9 mouse cellular contexts compared by ENCODE assay signal in the genomic region with DNA sequence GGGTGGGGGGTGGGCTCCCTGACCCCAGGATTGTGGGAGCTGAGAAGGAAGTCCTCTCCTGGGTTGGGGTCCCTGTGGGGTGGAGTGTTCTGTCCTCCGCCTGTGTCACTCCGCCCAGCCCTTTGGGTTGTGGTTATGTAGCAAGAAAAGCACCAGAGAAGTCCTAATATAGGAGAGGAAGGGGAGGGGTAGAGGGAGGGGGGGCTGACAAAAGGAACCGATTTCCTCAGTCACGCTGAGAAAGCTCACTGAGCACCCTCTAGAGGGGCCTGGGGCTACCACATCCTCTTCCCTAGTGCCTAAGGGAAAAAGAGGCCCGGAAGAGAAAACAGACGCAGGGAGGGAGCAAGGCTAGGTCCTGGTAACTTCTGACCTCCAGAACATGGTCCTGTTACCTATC. TPM values are rescaled to one million over a fixed set of nuclear protein-coding genes. Genes with fewer than 3 reads are reported as not detected.
A peak's percentile ranks its signal among the peaks of the same experiment; 100 is the strongest.
DNase-seq lines count a peak whose midpoint lies in the region; ATAC-seq and TF ChIP-seq lines count a peak whose summit lies in the region.
"Had no signal": no experiment of that assay in that cellular context is flagged by ENCODE, and none has a peak within 500 bp of the region (broad histone marks: within the 10 kb centered on the region; RNA-seq: fewer than 3 reads in every experiment).

No protein-coding gene starts in this region.

- ATAC-seq in hindbrain, postnatal 0 days: no peak
- no peak for ATAC-seq in hindbrain, embryonic 11.5 days (ENCODE audit: low FRiP score)

- no peaks in the 10 kb centered on the region for H3K36me3 ChIP-seq in hindbrain, postnatal 0 days (ENCODE audit: insufficient read depth, low read length)
- no peaks in the 10 kb centered on the region for H3K36me3 ChIP-seq in hindbrain, embryonic 11.5 days (ENCODE audit: control insufficient read depth, insufficient read depth, low read length)

- no peak for DNase-seq in hindbrain, postnatal 0 days (ENCODE audit: low spot score)
- DNase-seq in hindbrain, embryonic 11.5 days (ENCODE audit: low spot score): no peak
- peak; percentile 49 for DNase-seq in T-cell, adult 2 months (ENCODE audit: low spot score)
- DNase-seq in kidney, postnatal 4 days: peak; percentile 43 to 57
- peak; percentile 25 to 64 for DNase-seq in spleen, postnatal 4 days (ENCODE audit: low spot score in 2 of 2)
- no peak for DNase-seq in ovary, adult 18-20 months (ENCODE audit: low spot score)
- no peak for DNase-seq in neural tube, embryonic 10.5 days (ENCODE audit: extremely low spot score, low spot score)
- DNase-seq in urinary bladder, postnatal 36 days (ENCODE audit: low spot score in 2 of 2): no peak
- DNase-seq: cerebellum, postnatal 10 days had no signal

- WGBS in hindbrain, postnatal 0 days: 58% methylated on average over 6 of the region's 6 CpGs
- WGBS in hindbrain, embryonic 11.5 days: 36% methylated on average over 6 of the region's 6 CpGs

- H3K4me3 ChIP-seq in hindbrain, postnatal 0 days (ENCODE audit: low read length): no peak overlapping the region
- no peak overlapping the region for H3K4me3 ChIP-seq in hindbrain, embryonic 11.5 days (ENCODE audit: low read depth, low read length)

- H3K9me3 ChIP-seq in hindbrain, postnatal 0 days (ENCODE audit: low read length): no peaks in the 10 kb centered on the region
- H3K9me3 ChIP-seq in hindbrain, embryonic 11.5 days (ENCODE audit: control insufficient read depth, low read length): no peaks in the 10 kb centered on the region

- H3K27me3 ChIP-seq in hindbrain, postnatal 0 days (ENCODE audit: insufficient read depth, low read length): no peaks in the 10 kb centered on the region
- no peaks in the 10 kb centered on the region for H3K27me3 ChIP-seq in hindbrain, embryonic 11.5 days (ENCODE audit: control insufficient read depth, insufficient read depth, low read length)

- no peak overlapping the region for H3K9ac ChIP-seq in hindbrain, postnatal 0 days (replicated peaks; ENCODE audit: low read length)
- no peak overlapping the region for H3K9ac ChIP-seq in hindbrain, embryonic 11.5 days (ENCODE audit: low read depth, low read length)

- H3K4me1 ChIP-seq in hindbrain, postnatal 0 days (ENCODE audit: insufficient read depth, low read length): no peaks in the 10 kb centered on the region
- H3K4me1 ChIP-seq in hindbrain, embryonic 11.5 days (replicated peaks; ENCODE audit: control insufficient read depth, insufficient read depth, low read length): no peaks in the 10 kb centered on the region

- no peak overlapping the region for H3K27ac ChIP-seq in hindbrain, postnatal 0 days
- no peak overlapping the region for H3K27ac ChIP-seq in hindbrain, embryonic 11.5 days (ENCODE audit: low read depth, low read length)

- H3K4me2 ChIP-seq in hindbrain, postnatal 0 days (ENCODE audit: low read depth, low read length): no peak overlapping the region
- no peak overlapping the region for H3K4me2 ChIP-seq in hindbrain, embryonic 11.5 days (replicated peaks; ENCODE audit: low read depth, low read length)

- TF ChIP-seq CTCF in hindbrain, postnatal 0 days (IDR thresholded peaks at IDR 0.05; ENCODE audit: low read depth): 0 out of 2 replicates have a peak, but pooled peaks have one; percentile 2

RNA-seq across cellular contexts. Expression of a gene that starts 33.4 kb away (rescaled TPM):
- total RNA-seq in hindbrain, postnatal 0 days (2014; rRNA removed): 0.78 and 1.5 TPM in 2 replicates
- 0.32 and 0.34 TPM in 2 replicates for polyA plus RNA-seq in hindbrain, postnatal 0 days (2015; fragmentation: Nextera tagmentation; extraction: Ambion mirVana)
- 1.9 and 2.3 TPM in 2 replicates for polyA plus RNA-seq in hindbrain, embryonic 11.5 days (2014; fragmentation: Nextera tagmentation; extraction: Ambion mirVana)

Comparison
In these comparisons a context has a peak if more than half of its experiments do, and no peak if none do; other contexts are left out.
1. DNase-seq: peak in T-cell, adult 2 months (single experiment), kidney, postnatal 4 days (2 of 2) and spleen, postnatal 4 days (2 of 2); none in hindbrain, postnatal 0 days (single experiment), hindbrain, embryonic 11.5 days (single experiment), ovary, adult 18-20 months (single experiment), neural tube, embryonic 10.5 days (single experiment) and urinary bladder, postnatal 36 days (0 of 2).